Mouse (Mus musculus): ENCODE measurements at regions not wholly inside any gene's neighbourhood (a gene's known extent, or its start where the extent isn't known, plus 50 kb on each side); places are given as distances from the start of the nearest gene placed in this dataset.

- DNase-seq, result peak; percentile 8 to 37
Observed at GRCm38 (mm10) chr12:26067866-26068684, 347.0 kb downstream of the Rnf144a start.

- no peak for DNase-seq
Observed at GRCm38 (mm10) chr12:26060378-26060777, 354.7 kb downstream of the Rnf144a start.

GRCm38 (mm10) chr12:26059090-26059489 is 356.0 kb downstream of the Rnf144a start:
- DNase-seq, result no peak

- DNase-seq, result no peak
Observed at GRCm38 (mm10) chr12:26057491-26058054, 357.5 kb downstream of the Rnf144a start.

GRCm38 (mm10) chr12:26046991-26047390 is 368.1 kb downstream of the Rnf144a start:
- no peak for DNase-seq

- no peak for DNase-seq
Observed at GRCm38 (mm10) chr12:26045321-26045720, 369.7 kb downstream of the Rnf144a start.

- DNase-seq, result no peak
Observed at GRCm38 (mm10) chr12:26012951-26013350, 402.1 kb downstream of the Rnf144a start.

- DNase-seq, result no peak
Observed at GRCm38 (mm10) chr12:25994063-25994462, 421.0 kb downstream of the Rnf144a start.

GRCm38 (mm10) chr12:25991801-25992525 is 423.1 kb downstream of the Rnf144a start:
- no peak for DNase-seq

GRCm38 (mm10) chr12:25982545-25982944 is 432.5 kb downstream of the Rnf144a start:
- DNase-seq, result no peak

GRCm38 (mm10) chr12:25978335-25978734 is 436.7 kb downstream of the Rnf144a start:
- DNase-seq, result no peak

- no peak for DNase-seq
Observed at GRCm38 (mm10) chr12:25958584-25958983, 456.5 kb downstream of the Rnf144a start.

GRCm38 (mm10) chr12:25957547-25957946 is 457.5 kb downstream of the Rnf144a start:
- no peak for DNase-seq

GRCm38 (mm10) chr12:25947107-25947506 is 467.9 kb downstream of the Rnf144a start:
- no peak for DNase-seq

- DNase-seq, result no peak
Observed at GRCm38 (mm10) chr12:25946121-25946520, 468.9 kb downstream of the Rnf144a start.

- no peak for DNase-seq
Observed at GRCm38 (mm10) chr12:25938856-25939255, 476.2 kb downstream of the Rnf144a start.

GRCm38 (mm10) chr12:25934946-25935345 is 480.1 kb downstream of the Rnf144a start:
- DNase-seq, result no peak

GRCm38 (mm10) chr12:25934526-25934925 is 480.5 kb downstream of the Rnf144a start:
- no peak for DNase-seq

- DNase-seq, result no peak
Observed at GRCm38 (mm10) chr12:25926367-25926766, 488.7 kb downstream of the Rnf144a start.

GRCm38 (mm10) chr12:25924526-25924925 is 490.5 kb downstream of the Rnf144a start:
- no peak for DNase-seq

GRCm38 (mm10) chr12:25923772-25924171 is 491.3 kb downstream of the Rnf144a start:
- no peak for DNase-seq

GRCm38 (mm10) chr12:25905614-25906013 is 509.4 kb downstream of the Rnf144a start:
- DNase-seq, result no peak

GRCm38 (mm10) chr12:25896543-25896942 is 518.5 kb downstream of the Rnf144a start:
- no peak for DNase-seq

GRCm38 (mm10) chr12:25895691-25896090 is 519.4 kb downstream of the Rnf144a start:
- no peak for DNase-seq
